Mouse (Mus musculus): ENCODE data around the gene Kcnk5. TPM values are rescaled to one million over a fixed set of nuclear protein-coding genes. Genes with fewer than 3 reads are reported as not detected.

Kcnk5 gene
- total RNA-seq, 2 experiments from 2014 or later: 0.25 to 0.38 TPM

- DNase-seq: no peak
Measured at GRCm38 (mm10) chr14:20165413-20165812, 16.2 kb downstream of the Kcnk5 start.

GRCm38 (mm10) chr14:20164438-20164837, 17.2 kb downstream of the Kcnk5 start:
- no peak for DNase-seq

- no peak for DNase-seq
Measured at GRCm38 (mm10) chr14:20162686-20163085, 18.9 kb downstream of the Kcnk5 start.

- no peak for DNase-seq
Measured at GRCm38 (mm10) chr14:20158727-20159681, 22.6 kb downstream of the Kcnk5 start.

DNA sequence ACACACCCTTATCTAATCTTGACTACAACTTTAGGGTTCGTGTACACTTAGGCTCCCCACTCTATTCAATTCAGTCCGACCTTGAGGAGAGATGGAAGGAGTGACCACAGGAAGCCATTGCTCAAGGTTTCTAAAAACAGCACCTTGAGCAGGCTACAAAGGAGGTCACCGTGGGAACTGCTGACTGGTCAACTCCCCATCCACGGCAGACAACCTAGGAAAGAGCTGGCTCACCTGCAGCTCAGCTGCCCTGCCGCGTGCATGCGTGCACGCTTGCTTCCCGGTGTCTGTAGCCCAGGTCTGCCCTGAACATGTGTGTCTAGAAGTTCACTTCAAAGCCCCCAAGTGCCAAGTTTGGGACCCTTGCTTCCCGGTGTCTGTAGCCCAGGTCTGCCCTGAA, 24.0 kb downstream of the Kcnk5 start:
- DNase-seq: no peak

- DNase-seq: no peak
Measured at GRCm38 (mm10) chr14:20155718-20156117, 25.9 kb downstream of the Kcnk5 start.

- DNase-seq: no peak
Measured at GRCm38 (mm10) chr14:20154937-20155336, 26.7 kb downstream of the Kcnk5 start.

DNA sequence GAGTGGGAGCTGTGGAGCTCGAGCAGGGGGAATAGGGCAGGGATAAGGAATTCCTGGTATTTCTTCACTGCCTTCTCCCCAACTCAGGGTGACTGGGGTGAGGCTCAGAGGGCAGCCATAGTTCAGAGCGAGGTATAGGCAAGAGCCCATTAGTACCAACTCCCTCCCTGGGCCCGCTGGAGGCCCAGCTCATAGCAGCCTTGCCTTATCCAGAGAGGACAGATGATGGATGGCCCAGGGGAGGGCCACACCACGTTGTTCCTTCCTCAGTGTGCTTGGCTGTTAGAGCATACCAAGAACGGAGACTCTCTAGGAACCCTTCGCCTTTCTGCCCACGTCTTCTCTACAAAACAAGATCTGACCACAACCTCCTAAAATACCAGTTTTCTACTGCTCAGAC, 27.4 kb downstream of the Kcnk5 start:
- no peak for DNase-seq

- no peak for DNase-seq
Measured at GRCm38 (mm10) chr14:20149127-20150080, 32.2 kb downstream of the Kcnk5 start.

GRCm38 (mm10) chr14:20148514-20148913, 33.1 kb downstream of the Kcnk5 start:
- no peak for DNase-seq

DNA sequence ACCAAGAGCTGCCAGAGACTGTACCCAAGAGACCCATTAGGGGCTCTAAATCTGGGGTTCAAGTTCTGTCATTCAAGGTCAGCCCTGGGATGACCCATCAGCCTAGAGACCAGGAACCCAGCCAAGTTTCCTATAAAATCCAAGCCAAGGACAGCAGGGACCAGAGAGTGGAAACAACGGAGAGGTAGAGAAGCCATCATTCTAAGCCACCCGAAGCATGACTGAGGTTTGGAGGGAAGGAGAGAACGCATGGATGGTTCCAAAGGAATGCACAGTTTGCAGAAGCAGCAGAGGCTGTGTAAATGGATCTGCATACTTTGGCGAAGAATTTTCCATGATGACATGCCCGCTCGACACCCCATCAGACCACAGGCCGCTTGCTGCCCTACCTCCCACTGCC, 33.8 kb downstream of the Kcnk5 start:
- no peak for DNase-seq

- peak in 1 of 2 experiments; percentile 21 for DNase-seq
Measured at GRCm38 (mm10) chr14:20144093-20144492, 37.5 kb downstream of the Kcnk5 start.

GRCm38 (mm10) chr14:20138484-20139355, 42.9 kb downstream of the Kcnk5 start, which contains the start of gene Saysd1:
Gene Saysd1 (minus strand): TSS chr14:20138534.
- no peak for DNase-seq

DNA sequence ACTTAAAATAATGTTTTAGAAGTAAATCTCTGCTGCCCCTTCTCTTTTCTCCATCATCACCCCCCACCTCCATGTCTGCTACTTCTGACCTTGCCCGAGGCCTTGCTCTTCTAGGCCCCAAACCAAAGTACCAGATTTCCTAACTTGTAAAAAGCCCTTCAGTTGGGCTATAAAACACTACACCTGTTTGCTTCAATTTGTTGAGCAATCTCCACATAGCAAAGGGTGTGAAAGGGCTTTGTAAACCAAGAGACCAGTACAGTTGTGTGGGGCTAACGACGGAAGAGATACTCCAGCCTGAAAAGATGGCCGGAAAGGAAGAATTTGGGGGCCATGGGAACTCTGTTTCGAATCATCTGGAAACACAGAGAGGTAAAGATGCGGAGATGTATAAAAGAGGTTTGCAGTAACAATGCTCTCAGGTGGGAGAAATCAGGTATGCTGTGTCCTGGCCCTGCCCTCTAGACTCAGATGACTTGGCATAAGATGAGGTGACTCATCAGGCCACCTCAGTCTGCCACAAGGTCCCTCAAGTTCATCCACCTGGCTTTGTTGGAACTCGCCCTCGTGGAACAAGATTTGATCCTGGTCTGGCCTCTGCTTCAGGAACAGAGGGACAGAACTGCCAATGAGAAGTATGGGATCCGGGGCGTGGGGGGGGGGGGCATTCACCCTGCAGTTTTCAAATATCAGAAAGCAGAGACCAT, 46.5 kb downstream of the Kcnk5 start:
- no peak for DNase-seq

DNA sequence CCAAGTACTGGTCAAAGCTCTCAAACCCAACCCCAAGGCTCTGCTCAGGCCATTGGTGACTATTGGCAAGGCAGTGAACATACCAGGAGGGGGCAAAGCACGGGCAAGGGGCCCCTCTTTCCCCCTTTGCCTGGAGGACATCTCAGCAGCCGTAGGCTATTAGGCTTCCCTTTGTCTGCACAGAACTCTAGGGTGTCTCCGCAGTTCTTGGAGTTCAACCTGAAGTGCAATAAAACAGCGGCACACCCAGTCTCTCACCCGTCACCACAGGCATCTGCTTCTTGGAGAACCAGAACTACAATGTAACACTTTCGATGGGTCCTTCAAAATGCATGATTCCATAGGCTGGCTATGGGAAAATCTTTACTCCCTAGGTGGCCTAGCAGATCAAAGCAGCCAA, 53.4 kb downstream of the Kcnk5 start:
- no peak for DNase-seq

GRCm38 (mm10) chr14:20127406-20128087, 54.1 kb downstream of the Kcnk5 start:
- DNase-seq: no peak

- DNase-seq: no peak
Measured at GRCm38 (mm10) chr14:20120868-20121267, 60.7 kb downstream of the Kcnk5 start.

DNA sequence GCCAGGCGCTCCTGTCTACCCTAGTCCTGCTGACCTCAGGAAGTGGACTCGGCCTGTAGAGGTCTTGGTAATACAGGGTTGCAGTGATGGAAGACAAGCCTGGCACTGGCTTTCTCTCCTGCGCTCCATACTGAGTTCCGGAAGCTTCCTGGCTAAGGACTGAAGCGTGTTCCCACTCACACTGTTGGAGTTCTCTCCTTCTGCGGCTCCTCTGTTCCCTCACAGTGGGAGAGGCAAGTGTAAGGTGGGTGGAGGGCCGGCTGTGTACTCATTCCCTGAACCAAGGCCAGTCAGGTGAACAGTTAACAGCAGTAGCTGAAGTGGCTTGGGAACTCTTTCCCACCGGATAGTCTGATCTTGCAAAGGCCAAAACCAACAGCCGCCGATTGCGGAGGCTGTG, 61.6 kb downstream of the Kcnk5 start:
- no peak for DNase-seq

DNA sequence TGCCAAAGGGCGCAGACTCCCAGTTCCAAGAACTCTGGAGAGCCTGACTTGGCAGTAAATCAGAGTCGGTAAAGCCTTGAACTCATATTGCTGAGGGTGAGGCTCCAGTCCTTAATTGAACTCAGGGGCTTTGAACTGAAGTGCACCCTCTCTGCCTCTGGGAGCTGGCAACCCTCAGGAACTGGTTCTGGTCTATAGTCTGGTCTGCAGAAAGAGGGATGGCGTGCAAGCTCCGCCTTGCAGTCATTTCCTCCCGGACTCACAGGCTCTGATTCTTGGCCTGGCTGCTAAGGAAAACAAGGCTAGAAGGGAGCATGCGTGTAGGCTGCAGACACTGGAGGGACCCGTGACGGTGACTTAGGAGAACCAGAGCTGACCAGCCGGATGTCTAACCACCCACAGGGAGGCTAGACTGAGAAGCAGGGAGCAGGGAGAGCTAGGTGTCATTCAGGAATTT, 65.4 kb downstream of the Kcnk5 start:
- no peak for DNase-seq

GRCm38 (mm10) chr14:20114951-20115350, 66.7 kb downstream of the Kcnk5 start:
- DNase-seq: no peak

DNA sequence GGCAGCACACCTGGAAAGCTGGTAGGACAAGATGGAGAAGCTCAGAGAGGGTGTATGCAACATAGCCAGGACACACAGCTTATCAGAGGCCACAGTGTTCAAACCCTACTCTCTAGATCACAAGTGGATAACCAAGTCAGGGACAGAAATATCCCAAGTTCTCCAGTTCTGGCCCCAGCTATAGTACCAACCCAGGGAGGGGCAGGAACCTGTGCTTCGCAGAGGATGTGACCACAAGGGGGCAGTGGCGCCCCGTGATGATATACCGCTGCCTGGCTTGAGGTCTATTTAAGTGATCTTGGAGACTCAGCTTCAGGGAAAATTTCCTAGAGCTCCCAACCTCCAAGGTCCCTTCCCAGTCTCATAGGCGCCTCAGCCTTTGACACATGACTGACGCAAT, 67.6 kb downstream of the Kcnk5 start:
- DNase-seq: peak; percentile 78 to 81

Measured in layer of hippocampus, postnatal 36 days (tissue).